Mouse (Mus musculus): ENCODE data around the gene Hoxa4.

The Hoxa4 gene

GRCm38 (mm10) chr6:52202362-52203120 is 11.0 kb upstream of the Hoxa4 start:
- DNase-seq = no peak

DNA sequence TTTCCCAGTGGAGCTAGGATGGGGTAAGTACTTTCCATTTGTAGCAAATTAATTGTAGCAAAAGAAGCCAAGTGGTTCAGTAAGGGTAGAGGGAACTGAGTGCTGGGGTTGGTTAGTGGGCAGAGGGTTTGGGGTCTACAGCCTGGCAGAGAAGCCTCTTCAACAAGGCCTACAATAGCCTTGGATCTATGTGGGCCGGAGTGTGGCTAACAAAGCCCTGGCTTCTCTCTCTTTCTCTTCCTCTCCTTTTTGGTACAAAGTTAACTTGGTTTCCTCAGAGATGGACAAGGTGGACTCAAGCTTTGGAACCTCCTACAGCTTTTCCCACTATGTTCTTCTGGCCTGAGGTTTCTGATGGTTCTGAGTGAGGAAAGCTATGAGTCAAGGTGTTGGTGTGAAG is 9.7 kb upstream of the Hoxa4 start:
- no peak for DNase-seq

- no peak for DNase-seq
Observed at GRCm38 (mm10) chr6:52200751-52201250, 9.2 kb upstream of the Hoxa4 start.

DNA sequence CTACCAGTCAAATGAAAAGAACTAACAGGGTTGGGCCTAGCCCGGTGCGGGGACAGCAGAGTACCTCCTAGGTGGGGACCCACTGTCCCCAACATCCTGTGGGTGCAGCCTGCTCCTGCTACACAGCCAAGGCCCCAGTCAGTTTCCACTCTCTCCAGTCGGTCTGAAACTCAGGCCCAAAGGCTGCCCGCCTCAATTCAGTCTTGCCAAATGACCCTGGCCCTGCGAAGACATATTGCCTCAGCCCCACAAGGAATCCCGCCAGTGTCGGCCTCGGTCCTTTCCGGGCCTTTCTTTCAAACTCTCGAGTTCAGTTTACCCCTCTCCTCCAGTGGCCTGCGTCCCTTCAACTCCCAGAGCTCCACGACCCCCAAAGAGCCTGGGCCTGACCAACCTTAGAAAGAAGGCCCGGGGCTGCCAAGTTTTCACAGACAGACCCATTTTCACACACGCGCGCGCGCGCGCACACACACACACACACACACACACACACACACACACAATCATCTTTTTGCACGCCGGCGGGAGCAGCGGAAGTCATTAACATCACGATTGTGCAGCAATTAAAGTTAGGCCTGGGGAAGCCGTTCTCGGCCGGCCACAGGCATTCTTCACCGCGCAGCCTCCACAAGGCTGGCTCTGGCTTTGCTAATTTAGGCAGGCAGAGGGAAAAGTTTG is 8.7 kb upstream of the Hoxa4 start:
- DNase-seq = no peak

GRCm38 (mm10) chr6:52197271-52197670 is 5.7 kb upstream of the Hoxa4 start:
- no peak for DNase-seq

GRCm38 (mm10) chr6:52196811-52197210 is 5.3 kb upstream of the Hoxa4 start:
- DNase-seq = no peak

- DNase-seq = no peak
Observed at GRCm38 (mm10) chr6:52194690-52195089, 3.1 kb upstream of the Hoxa4 start.

DNA sequence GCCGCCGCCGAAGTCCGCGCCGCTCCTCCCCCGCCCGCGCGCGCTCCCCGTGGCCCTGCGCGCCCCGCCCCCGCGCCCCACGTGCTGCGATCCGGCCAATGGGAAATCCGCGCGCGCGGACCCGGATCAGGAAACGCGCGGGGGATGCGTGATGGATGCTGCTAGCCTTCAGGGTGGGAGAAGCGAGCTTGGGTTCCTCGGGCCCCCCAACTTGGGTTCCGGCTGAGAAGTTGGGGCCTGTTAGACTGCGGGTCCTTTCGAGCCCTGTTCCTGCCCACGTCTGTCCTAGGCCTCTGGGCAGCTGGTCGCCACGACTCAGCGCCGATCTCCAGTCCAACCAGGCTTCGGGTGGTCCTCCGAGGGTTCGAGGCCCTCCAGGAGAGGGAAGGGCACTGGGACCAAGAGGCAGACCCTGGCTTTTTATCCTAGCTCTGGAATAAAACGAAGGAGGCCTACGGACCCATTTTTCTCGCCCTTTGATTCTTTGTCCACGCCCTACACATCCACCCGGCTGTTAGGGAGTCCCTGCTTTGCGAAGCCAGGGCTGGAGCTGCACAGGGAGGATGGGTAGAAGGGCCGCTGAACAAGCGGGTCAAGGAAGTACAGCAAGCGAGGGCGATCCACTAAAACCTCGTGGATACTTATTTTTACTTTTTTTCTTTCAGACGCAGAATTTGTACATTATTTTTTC is 452 bp upstream of the Hoxa4 start:
- DNase-seq = no peak

DNA sequence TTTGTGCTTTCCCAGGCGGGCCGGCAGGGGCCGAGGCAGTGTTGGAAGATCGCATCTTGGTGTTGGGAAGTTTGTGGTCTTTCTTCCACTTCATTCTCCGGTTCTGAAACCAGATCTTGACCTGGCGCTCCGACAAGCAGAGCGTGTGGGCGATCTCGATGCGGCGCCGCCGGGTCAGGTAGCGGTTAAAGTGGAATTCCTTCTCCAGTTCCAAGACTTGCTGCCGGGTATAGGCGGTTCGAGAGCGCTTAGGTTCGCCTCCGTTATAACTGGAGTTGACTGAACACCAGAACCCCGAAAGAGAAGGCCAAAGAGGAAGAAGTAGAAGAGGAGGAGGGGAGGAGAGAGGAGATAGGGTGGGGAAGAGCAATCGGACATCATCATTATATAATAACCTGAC is 1.1 kb downstream of the Hoxa4 start:
- no peak for DNase-seq

DNA sequence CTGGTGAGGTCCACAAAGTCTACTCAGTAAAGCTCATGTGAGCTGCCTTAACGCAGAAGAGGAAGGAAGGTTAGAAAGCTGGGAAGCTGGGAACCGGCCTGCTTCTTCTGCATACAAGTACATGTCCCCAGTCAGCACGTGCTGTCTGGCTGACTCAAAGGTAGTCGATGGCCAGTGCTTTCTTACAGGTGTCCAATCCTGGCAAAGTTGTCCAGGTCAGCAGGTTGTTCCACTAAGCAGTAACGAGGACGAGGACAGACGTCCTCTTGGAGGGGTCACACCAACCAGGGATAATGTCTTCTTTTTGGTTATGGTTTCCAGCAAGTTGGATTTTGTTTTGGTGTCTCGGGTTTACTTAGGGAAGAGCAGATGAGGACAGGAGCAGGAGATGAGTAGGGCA is 1.6 kb downstream of the Hoxa4 start:
- DNase-seq = no peak

- no peak for DNase-seq
Observed at GRCm38 (mm10) chr6:52189172-52189591, 2.4 kb downstream of the Hoxa4 start.

- DNase-seq = no peak
Observed at GRCm38 (mm10) chr6:52186500-52186899, 5.1 kb downstream of the Hoxa4 start.

- DNase-seq = no peak
Observed at GRCm38 (mm10) chr6:52185834-52186233, 5.7 kb downstream of the Hoxa4 start.

DNA sequence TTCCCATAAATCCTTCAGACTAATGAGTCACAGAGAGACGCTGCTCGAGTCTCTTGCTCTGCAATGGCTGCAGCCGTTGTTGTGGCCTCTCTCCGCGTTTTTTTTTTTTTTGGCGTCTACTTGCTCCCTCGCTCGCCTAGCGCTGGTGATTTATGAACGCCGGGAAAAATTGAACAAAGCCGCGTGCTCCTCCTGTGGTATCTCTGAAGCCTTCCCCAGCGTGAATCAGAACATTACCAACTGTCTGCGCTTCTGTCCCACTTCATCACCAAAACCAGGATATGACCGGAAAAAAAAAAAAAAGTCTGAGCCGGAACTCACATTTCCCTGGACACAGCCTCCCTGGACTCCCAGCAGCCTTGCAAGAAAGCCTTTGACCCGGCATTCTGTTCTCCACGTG is 6.3 kb downstream of the Hoxa4 start:
- no peak for DNase-seq

DNA sequence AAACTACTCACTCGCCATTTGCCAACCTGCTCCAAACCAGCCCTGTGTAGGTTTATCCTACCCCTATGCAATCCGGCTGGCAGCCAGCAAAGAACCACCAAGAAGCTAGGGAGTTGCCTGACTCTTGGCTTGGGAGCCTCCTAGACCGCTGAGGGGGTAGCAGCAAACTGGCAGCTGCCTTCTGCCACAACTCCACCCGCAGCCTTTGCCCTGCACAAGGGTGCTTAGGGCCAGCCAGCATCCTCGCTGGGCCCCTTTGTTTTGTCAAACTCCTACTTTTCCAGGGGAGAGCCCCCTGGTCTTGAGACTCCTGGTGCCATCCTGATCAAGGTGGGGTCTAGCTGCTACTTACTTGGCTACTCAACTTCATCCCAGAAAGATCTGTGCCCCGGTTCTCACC is 6.9 kb downstream of the Hoxa4 start:
- DNase-seq = no peak

DNA sequence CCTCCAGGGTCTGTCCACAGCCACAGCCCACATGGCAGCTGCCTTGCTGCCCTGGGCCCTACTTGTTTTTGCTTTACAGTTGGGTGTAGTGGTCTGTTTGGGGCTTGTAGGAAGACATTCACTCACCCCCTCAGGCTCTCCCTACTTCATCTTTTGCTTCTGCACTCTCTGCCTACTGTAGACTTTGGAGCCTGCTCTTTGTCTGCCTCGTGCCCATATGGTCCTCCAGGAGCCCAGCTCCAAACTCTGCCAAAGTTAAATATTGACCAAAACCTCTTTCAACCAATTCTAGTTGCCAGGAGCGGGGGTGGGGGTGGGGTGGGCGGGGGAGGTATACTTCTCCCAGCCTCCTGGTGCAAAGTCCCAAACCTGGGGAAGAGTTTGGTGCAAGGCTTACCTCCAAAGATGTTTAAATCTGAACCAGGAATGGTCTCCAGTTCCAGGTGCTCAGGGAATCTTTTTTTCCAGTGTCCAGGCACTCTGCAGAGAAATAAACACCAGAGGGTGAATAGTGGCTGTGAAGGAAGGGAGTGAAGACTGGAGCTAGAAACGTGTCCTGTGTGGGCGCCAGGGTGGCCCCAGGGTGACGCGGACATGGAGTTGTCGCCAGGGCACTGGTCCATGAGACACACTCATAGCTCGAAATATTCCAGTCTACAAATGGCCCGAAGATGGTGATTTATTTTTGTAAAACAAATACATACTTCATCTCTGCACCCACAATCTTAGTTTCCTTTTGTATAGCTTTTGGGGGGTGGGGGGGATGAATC is 8.1 kb downstream of the Hoxa4 start:
- DNase-seq = no peak

DNA sequence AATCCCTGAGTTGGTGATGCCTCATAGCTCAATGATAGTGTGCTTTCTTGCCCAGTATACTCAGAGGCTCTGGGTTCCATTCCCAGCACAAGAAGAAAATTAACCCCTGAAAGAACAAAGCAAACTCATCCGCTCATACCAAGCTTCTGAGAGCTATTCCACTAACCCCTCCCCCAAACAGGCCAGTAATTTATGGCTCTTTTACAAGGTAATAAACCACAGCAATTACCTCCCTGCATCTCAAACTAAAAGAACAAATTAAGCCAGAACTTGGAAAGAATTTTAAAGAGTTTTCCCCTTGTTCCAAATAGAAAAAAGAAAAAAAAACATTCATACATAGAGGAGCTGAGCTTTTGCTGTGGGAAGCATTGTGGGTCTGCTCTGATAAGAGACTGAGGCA is 8.8 kb downstream of the Hoxa4 start:
- DNase-seq = no peak

DNA sequence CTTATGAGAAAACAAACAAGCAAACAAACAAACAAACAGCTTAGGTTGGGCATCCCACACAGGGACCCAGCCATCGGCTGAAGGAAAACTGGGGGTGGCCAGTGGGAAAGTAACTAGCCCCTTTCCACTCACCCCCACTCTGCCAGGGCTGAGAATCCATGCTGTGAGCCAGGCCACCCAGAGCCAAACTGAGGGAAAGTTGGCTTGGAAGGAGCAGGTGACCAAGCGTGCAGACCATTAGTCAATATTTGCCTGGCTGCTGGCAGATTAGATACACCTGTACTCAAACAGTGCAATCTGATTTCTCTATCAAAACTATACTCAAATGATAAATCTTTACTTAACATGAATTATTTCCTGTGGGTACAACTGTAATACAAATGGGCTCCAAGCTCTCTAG is 9.5 kb downstream of the Hoxa4 start:
- no peak for DNase-seq

DNA sequence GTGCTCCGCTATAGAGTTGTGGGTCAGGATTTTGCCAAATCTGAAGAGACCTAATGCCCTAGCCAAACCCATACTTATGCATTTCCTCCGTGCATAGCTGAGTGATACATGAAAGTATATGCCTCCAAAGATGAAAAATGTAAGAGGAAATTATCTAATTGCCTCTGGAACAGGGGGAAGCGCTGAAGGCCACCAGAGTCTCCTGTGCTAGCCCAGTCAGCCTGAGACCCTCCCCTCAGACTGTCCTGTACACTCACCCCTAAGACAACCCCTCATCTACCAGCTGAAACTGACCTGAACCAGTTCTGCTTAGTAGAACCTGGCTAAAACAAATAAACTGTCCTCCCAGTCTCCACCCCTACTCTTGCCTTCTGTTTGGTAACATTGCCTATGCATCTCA is 10.8 kb downstream of the Hoxa4 start:
- no peak for DNase-seq

- DNase-seq = no peak
Observed at GRCm38 (mm10) chr6:52180213-52180710, 11.3 kb downstream of the Hoxa4 start.

DNA sequence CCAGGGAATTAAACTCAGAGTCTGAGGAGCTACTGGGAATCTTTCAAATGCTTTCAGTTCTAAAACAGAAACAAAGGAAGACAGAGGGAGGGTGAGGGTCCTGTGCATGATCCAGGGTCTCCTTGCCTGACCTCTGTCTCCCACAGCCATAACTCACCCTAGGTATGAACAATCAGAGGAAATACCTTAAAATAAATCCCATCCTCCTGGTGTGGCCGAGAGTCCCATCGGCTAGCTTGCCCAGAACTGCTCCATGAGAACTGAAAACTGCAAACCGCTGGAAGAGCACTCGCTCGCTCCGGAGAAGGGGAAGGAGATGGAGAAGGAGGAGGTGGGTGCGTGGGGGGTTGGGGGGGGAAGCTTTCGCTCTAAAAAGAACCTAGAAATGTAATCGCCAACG is 11.9 kb downstream of the Hoxa4 start:
- DNase-seq = no peak

- DNase-seq = no peak
Observed at GRCm38 (mm10) chr6:52178918-52179665, 12.5 kb downstream of the Hoxa4 start.

All from cerebellum, postnatal 36 days (tissue).